Mouse (Mus musculus) cerebellum, adult 9-10 months (tissue): Measurements from ENCODE around the gene Olfr288.

Experiments used
- DNase-seq: peaks from one replicate; pipeline ENCODE4 v3.0.0; 2022

The Olfr288 gene

DNA sequence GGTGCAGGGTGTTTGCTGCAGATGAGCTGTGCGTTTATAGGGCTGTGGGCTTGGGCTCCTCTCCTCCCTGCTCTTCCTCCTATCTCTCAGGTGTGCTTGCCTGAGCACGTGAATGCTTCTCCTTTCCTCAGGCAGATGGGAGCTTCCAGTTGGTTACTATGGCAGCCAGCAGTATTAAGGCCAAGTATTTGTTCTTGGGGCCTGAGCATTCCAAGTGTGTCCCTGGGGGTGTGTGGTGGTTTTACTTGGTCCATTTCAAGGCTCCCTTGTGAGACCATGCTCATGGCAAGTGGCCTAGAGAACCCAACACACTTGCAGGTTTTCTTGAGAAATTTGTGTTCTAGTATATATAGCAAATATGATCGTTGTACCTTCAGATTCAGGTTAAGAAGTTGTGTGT is at the start of gene Olfr288:
Olfr288 (minus strand) TSS at position 101 of the 400 bp plus-strand sequence.
- no peak for DNase-seq

DNA sequence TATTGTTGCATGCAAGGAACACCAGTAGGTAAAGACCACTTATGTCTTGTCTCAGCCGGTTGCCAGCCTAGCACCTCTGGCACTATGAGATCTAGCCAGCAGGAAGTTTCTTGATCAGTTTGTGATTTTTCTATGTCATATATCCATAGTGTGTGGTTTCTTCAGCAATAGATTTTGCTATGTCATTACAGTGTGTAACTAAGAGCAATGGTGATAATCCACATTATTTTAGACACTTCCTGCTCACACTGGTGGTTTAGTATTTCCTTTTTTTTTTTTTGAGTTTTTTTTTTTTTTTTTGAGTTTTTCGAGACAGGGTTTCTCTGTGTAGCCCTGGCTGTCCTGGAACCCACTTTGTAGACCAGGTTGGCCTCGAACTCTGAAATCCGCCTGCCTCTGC is 40.1 kb upstream of the Olfr288 start:
- DNase-seq, result no peak

GRCm38 (mm10) chr15:98234350-98234749 is 39.0 kb upstream of the Olfr288 start, which contains the start of gene Olfr286:
Gene Olfr286, minus strand, starts transcription at chr15:98234450.
- no peak for DNase-seq

- DNase-seq, result no peak
These were observed 30.8 kb upstream of the Olfr288 start for GRCm38 (mm10) chr15:98226096-98226495.

DNA sequence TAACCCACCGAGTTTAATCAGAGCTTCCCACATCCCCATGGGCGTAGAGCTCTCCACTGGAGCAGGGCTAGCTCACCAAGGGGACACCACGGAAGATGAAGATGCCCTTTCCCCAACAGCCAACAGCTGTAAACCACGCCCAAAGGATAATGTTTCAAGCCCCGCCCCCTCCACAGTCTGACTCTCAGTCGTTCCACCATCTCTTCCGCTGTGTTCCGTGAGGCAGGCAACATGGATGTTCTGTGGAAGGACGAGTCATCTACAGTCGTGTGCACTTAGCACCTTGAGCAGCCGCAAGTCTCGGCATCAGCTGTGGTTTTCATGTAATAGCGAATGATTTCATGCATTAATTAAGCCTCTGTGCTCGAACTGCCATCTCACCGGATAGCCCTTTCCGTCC is 30.3 kb upstream of the Olfr288 start:
- DNase-seq, result no peak

- no peak for DNase-seq
These were observed 27.0 kb upstream of the Olfr288 start for GRCm38 (mm10) chr15:98222377-98222776.

DNA sequence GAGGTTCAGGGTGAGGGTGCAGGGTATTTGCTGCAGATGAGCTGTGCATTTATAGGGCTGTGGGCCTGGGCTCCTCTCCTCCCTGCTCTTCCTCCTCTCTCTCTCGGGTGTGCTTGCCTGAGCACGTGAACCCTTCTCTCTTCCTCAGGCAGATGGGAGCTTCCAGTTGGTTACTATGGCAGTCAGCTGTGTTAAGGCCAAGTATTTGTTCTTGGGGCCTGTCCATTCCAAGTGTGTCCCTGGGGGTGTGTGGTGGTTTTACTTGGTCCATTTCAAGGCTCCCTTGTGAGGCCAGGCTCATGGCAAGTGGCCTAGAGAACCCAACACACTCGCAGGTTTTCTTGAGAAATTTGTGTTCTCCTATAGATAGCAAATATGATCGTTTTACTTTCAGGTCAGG is 25.5 kb upstream of the Olfr288 start, which contains the start of the genes Gm44579 and Olfr287:
Gm44579 (minus strand) TSS at position 101 of the 400 bp plus-strand sequence.
Olfr287 (minus strand) TSS at position 180 of the 400 bp plus-strand sequence.
- peak; percentile 4 for DNase-seq

DNA sequence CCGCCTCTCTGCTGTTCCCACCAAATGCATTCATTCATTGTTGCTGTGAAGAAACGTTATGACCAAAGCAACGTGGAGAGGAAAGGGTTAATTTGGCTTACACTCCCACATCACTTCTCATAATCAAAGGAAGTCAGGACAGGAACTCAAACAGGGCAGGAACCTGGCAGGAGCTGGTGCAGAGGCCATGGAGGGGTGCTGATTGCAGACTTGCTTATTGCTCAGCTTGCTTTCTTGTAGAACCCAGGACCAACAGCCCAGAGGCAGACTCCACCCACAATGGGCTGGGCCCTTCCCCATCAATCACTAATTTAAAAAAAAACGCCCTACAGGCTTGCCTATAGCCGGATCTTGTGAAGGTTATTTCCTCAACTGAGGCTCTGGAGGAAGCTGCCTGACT is 18.8 kb upstream of the Olfr288 start:
- DNase-seq, result no peak

DNA sequence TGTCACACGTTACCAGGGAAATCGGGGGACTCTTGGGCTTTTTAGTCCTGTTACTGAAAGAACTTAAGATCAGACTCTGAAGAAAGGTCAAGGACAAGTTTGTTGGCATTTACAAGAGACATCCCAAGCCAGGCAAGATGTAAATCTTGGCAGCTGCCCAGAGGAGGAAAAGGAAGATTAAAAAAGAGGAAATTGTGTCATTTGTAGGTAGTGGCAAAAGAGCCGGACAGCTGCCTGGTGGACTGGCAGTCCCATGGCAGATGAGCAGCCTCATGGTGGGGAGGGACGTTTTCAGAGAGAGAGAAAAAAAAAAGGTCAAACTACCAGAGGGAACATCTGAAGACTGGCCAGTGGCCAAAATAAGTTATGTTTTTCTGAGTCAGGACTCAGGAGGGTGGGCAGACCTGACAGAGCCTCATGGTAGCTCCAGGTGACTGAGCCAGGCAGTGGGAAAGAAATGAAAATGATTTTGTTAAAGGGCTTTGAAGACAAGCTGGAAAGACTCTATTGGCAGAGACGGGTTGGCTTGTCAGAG is 18.1 kb upstream of the Olfr288 start:
- DNase-seq, result no peak

GRCm38 (mm10) chr15:98209676-98210075 is 14.3 kb upstream of the Olfr288 start:
- no peak for DNase-seq

GRCm38 (mm10) chr15:98184456-98184855 is 10.9 kb downstream of the Olfr288 start:
- no peak for DNase-seq

GRCm38 (mm10) chr15:98181856-98182570 is 13.3 kb downstream of the Olfr288 start:
- DNase-seq, result peak; percentile 63

- DNase-seq, result peak; percentile 99
These were observed 14.1 kb downstream of the Olfr288 start for GRCm38 (mm10) chr15:98181132-98181711.

- DNase-seq, result no peak
These were observed 14.7 kb downstream of the Olfr288 start for GRCm38 (mm10) chr15:98180567-98181131.

DNA sequence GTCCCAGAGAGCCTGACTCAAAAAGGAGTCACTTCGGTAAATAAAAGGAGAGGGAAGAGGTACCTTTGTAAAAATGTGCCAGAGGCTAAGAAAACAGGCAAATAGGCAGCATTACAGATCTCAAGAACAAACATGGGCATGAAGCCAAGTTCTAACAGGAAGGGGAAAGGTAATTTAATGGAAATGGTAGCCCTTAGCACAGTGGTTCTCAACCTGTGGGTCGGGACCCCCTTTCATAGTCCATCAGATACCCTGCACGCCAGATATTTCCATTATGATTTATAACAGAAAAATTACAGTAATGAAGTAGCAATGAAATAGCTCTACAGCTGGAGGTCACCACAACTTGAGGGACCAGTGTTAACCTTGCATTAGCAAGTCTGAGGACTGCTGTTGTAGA is 18.0 kb downstream of the Olfr288 start:
- no peak for DNase-seq

- peak; percentile 83 for DNase-seq
These were observed 21.5 kb downstream of the Olfr288 start for GRCm38 (mm10) chr15:98173821-98174220.

DNA sequence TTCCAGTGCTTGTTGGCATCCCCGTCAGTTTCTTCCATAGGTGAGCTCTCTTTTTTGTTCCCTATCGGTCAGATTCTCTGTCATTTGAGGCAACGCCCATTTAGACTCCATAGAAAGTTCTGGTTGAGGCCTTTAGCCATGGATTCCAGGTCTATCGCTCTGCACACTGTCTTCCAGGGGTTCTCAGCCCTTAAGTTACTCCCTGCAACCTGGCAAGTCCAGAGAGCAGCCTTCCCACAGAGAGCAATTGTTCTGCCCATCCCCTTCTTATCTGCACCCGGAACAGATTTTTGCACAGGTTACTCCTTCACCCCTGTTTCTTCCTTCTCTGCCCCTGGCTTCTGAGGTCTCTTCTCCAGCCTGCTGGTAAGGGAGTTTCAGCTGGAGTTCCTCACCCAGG is 23.2 kb downstream of the Olfr288 start:
- DNase-seq, result no peak

GRCm38 (mm10) chr15:98170917-98171316 is 24.4 kb downstream of the Olfr288 start:
- DNase-seq, result no peak

GRCm38 (mm10) chr15:98170365-98170764 is 25.0 kb downstream of the Olfr288 start:
- DNase-seq, result no peak

- DNase-seq, result no peak
These were observed 26.7 kb downstream of the Olfr288 start for GRCm38 (mm10) chr15:98168622-98169004.

GRCm38 (mm10) chr15:98167645-98168621 is 27.4 kb downstream of the Olfr288 start:
- peak; percentile 94 for DNase-seq

GRCm38 (mm10) chr15:98166963-98167644 is 28.2 kb downstream of the Olfr288 start, which contains the start of gene Ccdc184:
Gene Ccdc184, plus strand, starts transcription at chr15:98167158.
- peak; percentile 54 for DNase-seq
